Mouse (Mus musculus) right cerebral cortex, adult 2 months (tissue): ENCODE data around the gene Ptgfrn.

Source experiments
- DNase-seq, 2 experiments: peaks; one replicate each; pipeline ENCODE4 v3.0.0; 2021 to 2022; ENCODE audit warnings: low spot score in 2 of 2

Gene Ptgfrn

GRCm38 (mm10) chr3:101041997-101042396 lies 68.1 kb downstream of the Ptgfrn start:
- no peak for DNase-seq

GRCm38 (mm10) chr3:101037984-101038545 lies 72.0 kb downstream of the Ptgfrn start:
- no peak for DNase-seq

GRCm38 (mm10) chr3:101036001-101036400 lies 74.1 kb downstream of the Ptgfrn start:
- no peak for DNase-seq

GRCm38 (mm10) chr3:101034509-101034908 lies 75.6 kb downstream of the Ptgfrn start:
- no peak for DNase-seq

- DNase-seq = no peak
Measured at GRCm38 (mm10) chr3:101033644-101034043, 76.4 kb downstream of the Ptgfrn start.

GRCm38 (mm10) chr3:101031456-101032142 lies 78.5 kb downstream of the Ptgfrn start:
- DNase-seq = no peak

- DNase-seq = no peak
Measured at GRCm38 (mm10) chr3:101030630-101031029, 79.4 kb downstream of the Ptgfrn start.

GRCm38 (mm10) chr3:101029339-101029738 lies 80.7 kb downstream of the Ptgfrn start, which contains the start of gene Cd101:
Cd101 (minus strand) TSS chr3:101029556.
- no peak for DNase-seq

GRCm38 (mm10) chr3:101026741-101027140 lies 83.3 kb downstream of the Ptgfrn start:
- no peak for DNase-seq

GRCm38 (mm10) chr3:101022967-101023366 lies 87.1 kb downstream of the Ptgfrn start:
- DNase-seq = no peak

GRCm38 (mm10) chr3:101021481-101022051 lies 88.5 kb downstream of the Ptgfrn start:
- no peak for DNase-seq

- DNase-seq = no peak
Measured at GRCm38 (mm10) chr3:101021073-101021472, 89.0 kb downstream of the Ptgfrn start.

- DNase-seq = no peak
Measured at GRCm38 (mm10) chr3:101018494-101018893, 91.6 kb downstream of the Ptgfrn start.

- DNase-seq = no peak
Measured at GRCm38 (mm10) chr3:101016050-101016449, 94.0 kb downstream of the Ptgfrn start.

- no peak for DNase-seq
Measured at GRCm38 (mm10) chr3:101015254-101015653, 94.8 kb downstream of the Ptgfrn start.

- DNase-seq = no peak
Measured at GRCm38 (mm10) chr3:101013536-101013935, 96.5 kb downstream of the Ptgfrn start.

- no peak for DNase-seq
Measured at GRCm38 (mm10) chr3:101013005-101013404, 97.1 kb downstream of the Ptgfrn start.

- DNase-seq = no peak
Measured at GRCm38 (mm10) chr3:101012597-101012996, 97.5 kb downstream of the Ptgfrn start.

GRCm38 (mm10) chr3:101012131-101012571 lies 97.9 kb downstream of the Ptgfrn start:
- DNase-seq = no peak

- DNase-seq = no peak
Measured at GRCm38 (mm10) chr3:101011203-101011600, 98.9 kb downstream of the Ptgfrn start.

- DNase-seq = no peak
Measured at GRCm38 (mm10) chr3:101010589-101011202, 99.4 kb downstream of the Ptgfrn start.

- DNase-seq = no peak
Measured at GRCm38 (mm10) chr3:101007112-101007782, 102.8 kb downstream of the Ptgfrn start.
